Mouse (Mus musculus): Measurements from ENCODE around the gene Bicdl1.

DNA sequence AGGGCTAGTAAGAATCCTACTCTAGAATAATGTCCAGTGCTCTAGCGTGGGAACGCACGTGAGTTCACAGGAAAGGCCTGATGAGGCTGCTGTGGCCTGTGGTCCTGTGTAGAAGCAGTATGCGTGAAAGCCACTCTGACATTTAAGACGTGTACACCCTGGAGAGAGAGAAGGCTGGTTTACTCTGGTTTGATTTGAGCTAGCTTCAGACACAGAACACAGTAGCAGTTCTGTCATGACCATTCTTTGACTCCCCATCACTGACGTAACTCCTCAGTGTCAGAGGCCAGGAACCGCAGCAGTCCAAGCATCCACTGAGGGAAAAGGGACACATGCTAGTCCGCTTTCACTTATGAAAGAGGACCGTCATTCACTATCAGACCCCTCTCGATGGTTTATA, 46.3 kb downstream of the Bicdl1 start:
- no peak for TF ChIP-seq CTCF (IDR thresholded peaks at IDR 0.05; ENCODE audit: borderline replicate concordance, insufficient read depth, low read length)
- TF ChIP-seq POLR2A (IDR thresholded peaks at IDR 0.05; ENCODE audit: low read depth, low read length), result no peak

All from embryonic fibroblast, embryonic 13.5 days (primary cell).